Mouse (Mus musculus): Measurements from ENCODE around the gene Kif20b.

Kif20b gene

GRCm38 (mm10) chr19:34904032-34904431, 18.1 kb upstream of the Kif20b start:
- ChIA-PET CTCF (interaction anchor here in 1 of 4 experiments (1.6 kb wide), 1 partner anchor 78 kb away, joined by 3 read pairs; no protein-coding TSS in a partner anchor), POLR2A (interaction anchor here in 3 of 4 experiments (0.5 to 1.7 kb wide), 9 partner anchors 9 to 27 kb away, joined by 3 to 8 read pairs (median 3); partner anchors contain the start of gene Kif20b (in 1 of the 3))

- CTCF ChIA-PET = no interaction called here
- POLR2A ChIA-PET = interaction anchor here in 3 of 4 experiments (0.6 to 1.6 kb wide), 5 partner anchors 16 to 50 kb away, joined by 3 to 7 read pairs (median 3); no protein-coding TSS in a partner anchor
Observed at GRCm38 (mm10) chr19:34905424-34905823, 16.7 kb upstream of the Kif20b start.

DNA sequence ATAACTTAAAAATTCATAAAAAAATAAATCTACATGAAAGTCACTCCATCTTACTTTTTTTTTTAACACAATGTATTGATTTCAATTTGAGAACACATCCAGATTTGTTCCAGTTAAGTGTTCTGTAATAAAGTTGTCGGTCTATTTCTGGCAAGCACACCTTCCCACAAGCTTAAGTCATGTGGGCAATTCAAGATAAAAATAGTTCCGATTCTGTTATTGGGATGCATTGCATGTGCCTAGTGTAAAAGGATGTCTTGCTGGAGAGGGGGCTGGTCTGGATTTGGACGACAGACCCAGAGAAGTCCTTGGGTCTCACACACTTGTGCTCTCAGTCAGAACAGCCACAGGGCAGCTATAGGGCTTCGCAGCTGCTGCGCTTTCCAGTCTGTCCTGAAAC, 15.4 kb upstream of the Kif20b start:
- CTCF ChIA-PET = no interaction called here
- POLR2A ChIA-PET = interaction anchor here in 1 of 4 experiments (1.4 kb wide), 1 partner anchor 79 kb away, joined by 3 read pairs; no protein-coding TSS in a partner anchor

- ChIA-PET CTCF (no interaction called here), POLR2A (interaction anchor here in 2 of 4 experiments (0.5 to 1.1 kb wide), 3 partner anchors 13 to 51 kb away, joined by 3 to 5 read pairs (median 4); no protein-coding TSS in a partner anchor)
Observed at GRCm38 (mm10) chr19:34912366-34912765, 9.8 kb upstream of the Kif20b start.

GRCm38 (mm10) chr19:34920066-34920465, 2.1 kb upstream of the Kif20b start:
- ChIA-PET CTCF (no interaction called here), POLR2A (no interaction called here)

GRCm38 (mm10) chr19:34920531-34920930, 1.6 kb upstream of the Kif20b start:
- ChIA-PET POLR2A (interaction anchor here in 1 of 4 experiments (0.6 kb wide), 1 partner anchor 409 kb away, joined by 3 read pairs; no protein-coding TSS in a partner anchor), CTCF (no interaction called here)

GRCm38 (mm10) chr19:34921253-34921651, 909 bp upstream of the Kif20b start:
- POLR2A ChIA-PET = interaction anchor here in 2 of 4 experiments (0.9 to 1.7 kb wide), 5 partner anchors 13 to 38 kb away, joined by 3 to 7 read pairs (median 4); no protein-coding TSS in a partner anchor

DNA sequence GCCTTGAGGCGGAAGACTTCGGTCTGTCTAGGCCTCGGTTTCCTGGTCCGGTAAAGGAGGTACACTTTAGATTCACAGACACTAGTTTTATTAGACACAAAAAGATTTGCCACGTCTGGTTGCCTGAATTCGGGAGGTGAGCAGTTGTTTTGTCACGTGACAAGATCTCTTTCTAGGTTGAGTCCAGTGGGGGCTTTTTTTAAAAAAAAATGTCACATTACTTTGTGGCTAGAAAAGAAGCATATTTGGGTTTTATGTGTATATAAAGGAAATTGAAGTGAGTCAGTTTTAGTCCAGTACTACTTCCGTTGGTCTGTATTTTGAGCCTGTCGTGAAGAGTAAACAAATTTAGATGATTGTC, 422 bp downstream of the Kif20b start:
- POLR2A ChIA-PET = interaction anchor here (0.7 to 1.7 kb wide), 18 partner anchors 9 to 1202 kb away, joined by 3 to 13 read pairs (median 3); partner anchors contain the start of gene Pank1 (in 3 of the 4)
- CTCF ChIA-PET = interaction anchor here in 1 of 4 experiments (0.6 to 1.2 kb wide), 3 partner anchors 25 to 372 kb away, joined by 3 to 5 read pairs (median 3); partner anchors contain the start of gene Ifit2

More at GRCm38 (mm10) chr19:34921253-34921651, 909 bp upstream of the Kif20b start:
- CTCF ChIA-PET = interaction anchor here in 1 of 4 experiments (1.2 kb wide), 1 partner anchor 95 kb away, joined by 5 read pairs; no protein-coding TSS in a partner anchor

DNA sequence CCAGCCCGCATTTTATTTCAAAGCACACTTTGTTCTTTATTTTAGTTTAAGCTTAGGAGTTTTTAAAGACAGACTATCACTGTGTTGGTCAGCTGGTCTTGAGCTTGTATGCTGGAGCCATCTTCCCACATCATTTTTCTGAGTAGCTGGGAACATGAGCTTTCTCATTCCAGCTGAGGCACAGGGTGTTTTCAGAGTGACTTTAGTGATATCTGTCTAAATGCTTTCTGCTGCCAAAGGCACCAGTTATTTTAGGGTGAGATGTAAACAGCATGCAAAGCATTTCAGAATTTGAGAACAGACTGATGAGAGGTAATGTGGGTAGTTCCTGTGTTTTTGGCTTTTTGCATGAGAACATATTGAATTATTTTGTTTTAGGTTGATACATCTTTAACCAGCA, 25.0 kb downstream of the Kif20b start:
- POLR2A ChIA-PET = interaction anchor here in 2 of 4 experiments (0.8 to 2.2 kb wide), 8 partner anchors 8 to 25 kb away, joined by 3 to 5 read pairs (median 3); partner anchors contain the start of gene Kif20b (in 1 of the 2)
- CTCF ChIA-PET = interaction anchor here in 1 of 4 experiments (1.1 kb wide), 1 partner anchor 25 kb away, joined by 3 read pairs; the partner anchor contains the start of gene Kif20b

DNA sequence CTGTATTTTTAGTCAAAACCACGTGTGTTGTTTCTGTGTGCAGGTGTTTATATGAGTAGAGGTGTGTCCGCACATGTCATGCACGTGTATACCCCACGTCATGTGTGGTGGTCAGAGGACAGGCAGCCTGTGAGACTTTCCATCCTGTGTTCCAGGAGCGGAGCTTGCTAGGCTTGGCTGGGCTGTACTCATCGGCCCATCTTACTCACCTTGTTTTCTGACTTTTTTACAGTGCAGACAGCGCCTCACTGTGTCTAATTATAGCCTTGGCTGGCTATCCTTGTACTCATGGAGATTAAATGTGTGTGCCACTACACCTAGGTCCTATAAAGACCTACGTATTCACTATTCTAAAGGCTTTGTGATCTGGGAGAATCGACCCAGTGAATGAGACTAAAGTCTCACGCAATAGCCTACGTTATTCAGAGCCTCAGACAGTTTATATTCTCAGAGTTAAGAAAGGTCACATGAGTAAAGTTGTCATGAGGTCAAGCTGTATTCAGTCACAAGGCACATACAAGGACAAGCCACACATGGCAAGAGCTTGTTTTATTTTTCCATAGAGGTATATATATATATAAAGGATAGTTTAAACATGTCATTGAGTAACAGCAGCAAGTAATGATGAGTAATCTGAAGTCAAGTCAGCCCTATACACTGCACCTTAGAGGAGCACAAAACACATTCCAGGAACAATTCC, 31.8 kb downstream of the Kif20b start:
- ChIA-PET CTCF (interaction anchor here in 1 of 4 experiments (0.6 kb wide), 1 partner anchor 11 kb away, joined by 3 read pairs; no protein-coding TSS in a partner anchor), POLR2A (no interaction called here)

DNA sequence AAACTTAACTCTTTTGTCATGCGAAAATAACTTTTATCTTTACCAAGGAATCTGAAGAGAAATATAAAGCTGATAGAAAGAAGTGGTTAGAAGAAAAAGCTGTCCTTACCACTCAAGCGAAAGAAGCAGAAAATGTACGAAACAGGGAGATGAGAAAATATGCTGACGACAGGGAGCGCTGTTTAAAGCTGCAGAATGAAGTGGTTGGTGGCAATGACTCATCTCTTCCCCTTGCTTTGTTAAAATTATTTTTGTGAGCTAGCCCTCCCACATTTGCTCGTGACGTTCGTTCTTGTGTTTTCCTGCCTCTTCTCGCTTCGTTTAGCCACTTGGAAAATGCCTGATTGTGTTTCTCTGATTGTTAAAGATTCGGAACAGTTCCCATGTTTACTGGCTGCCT, 37.2 kb downstream of the Kif20b start:
- POLR2A ChIA-PET = interaction anchor here in 1 of 4 experiments (1.5 to 1.7 kb wide), 5 partner anchors 8 to 37 kb away, joined by 3 to 7 read pairs (median 4); partner anchors contain the start of gene Kif20b
- CTCF ChIA-PET = interaction anchor here in 1 of 4 experiments (0.6 kb wide), 2 partner anchors 17 to 29 kb away, joined by 3 read pairs; no protein-coding TSS in a partner anchor

DNA sequence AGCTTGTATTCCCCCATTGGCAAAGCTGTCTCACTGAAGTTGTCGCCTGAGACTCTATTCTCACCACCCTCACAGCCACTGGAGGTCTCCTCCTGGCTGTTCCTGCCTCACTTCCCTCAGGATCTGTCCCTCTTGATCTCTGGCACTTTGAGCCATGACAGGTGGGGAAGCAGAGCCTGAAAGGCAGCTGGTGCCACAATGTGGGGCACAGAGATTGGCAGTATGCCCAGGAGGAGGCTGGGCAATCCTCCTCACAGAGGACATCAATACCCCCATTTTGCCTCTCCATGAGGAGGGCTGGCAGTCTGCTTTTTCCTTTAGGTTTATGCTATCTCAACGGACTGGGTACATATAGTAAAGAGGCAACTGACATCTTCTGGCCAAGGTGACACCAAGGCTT, 62.6 kb downstream of the Kif20b start:
- CTCF ChIA-PET = no interaction called here
- POLR2A ChIA-PET = no interaction called here

- ChIA-PET POLR2A (no interaction called here), CTCF (interaction anchor here in 1 of 4 experiments (0.6 kb wide), 1 partner anchor 1422 kb away, joined by 3 read pairs; no protein-coding TSS in a partner anchor)
Observed at GRCm38 (mm10) chr19:34990443-34990842, 68.3 kb downstream of the Kif20b start.

- ChIA-PET POLR2A (no interaction called here), CTCF (interaction anchor here in 1 of 4 experiments (1.4 kb wide), 1 partner anchor 11 kb away, joined by 4 read pairs; no protein-coding TSS in a partner anchor)
Observed at GRCm38 (mm10) chr19:34992969-34993527, 70.9 kb downstream of the Kif20b start.

DNA sequence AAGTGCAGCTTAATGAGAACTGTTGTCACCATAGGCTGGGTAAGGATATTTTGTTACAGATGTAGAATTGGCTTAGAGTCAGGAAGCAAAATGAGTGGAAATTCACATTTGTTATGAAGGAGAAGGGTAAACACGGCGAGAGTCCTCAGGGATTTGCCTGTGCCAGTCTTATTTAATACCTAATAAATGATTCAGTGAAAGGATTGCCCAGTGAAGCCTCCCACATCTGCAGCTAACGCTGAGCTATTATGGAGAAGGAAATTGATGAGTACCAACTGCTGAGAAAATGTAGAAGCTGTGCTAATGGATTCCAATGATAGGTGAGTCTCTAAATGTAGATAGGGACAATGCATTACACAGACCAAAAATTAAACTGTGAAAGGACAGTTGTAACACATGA, 92.9 kb downstream of the Kif20b start:
- CTCF ChIA-PET = no interaction called here
- POLR2A ChIA-PET = no interaction called here

- POLR2A ChIA-PET = no interaction called here
- CTCF ChIA-PET = no interaction called here
Observed at GRCm38 (mm10) chr19:35017474-35018208, 95.5 kb downstream of the Kif20b start.

GRCm38 (mm10) chr19:35018209-35018581, 96.0 kb downstream of the Kif20b start:
- POLR2A ChIA-PET = no interaction called here
- CTCF ChIA-PET = no interaction called here

All from embryonic stem cell, embryonic (primary cell).